Mouse (Mus musculus) hindbrain, embryonic 16.5 days (tissue): ENCODE data around the gene Hoxc8. TPM values are rescaled to one million over a fixed set of nuclear protein-coding genes. Genes with fewer than 3 reads are reported as not detected.
A peak's percentile ranks its signal among the peaks of the same experiment; 100 is the strongest.

Source experiments
- ATAC-seq: fragments of 200-750 bp; cut with Nextera tagmentation; 2 replicates; pipeline ENCODE4 v1.8.0; 2017; ENCODE audit warnings: moderate TSS enrichment, moderate library complexity
- H3K27ac ChIP-seq: fragments of 300-500 bp; sonication (generic); 2 replicates; pipeline ENCODE4 v1.5.1; 2014; ENCODE audit warnings: low read depth, mild to moderate bottlenecking, control low read depth, low read length, moderate library complexity
- H3K27me3 ChIP-seq: fragments of 300-500 bp; sonication (generic); replicated peaks from 2 replicates; pipeline ENCODE4 v1.6.1; 2014; ENCODE audit warnings: low read length; ENCODE audit not compliant: control insufficient read depth, insufficient read depth
- H3K36me3 ChIP-seq: fragments of 300-500 bp; sonication (generic); 2 replicates; pipeline ENCODE4 v1.6.1; 2014; ENCODE audit warnings: mild to moderate bottlenecking, low read length, moderate library complexity, mixed read lengths; ENCODE audit not compliant: control insufficient read depth, insufficient read depth
- H3K4me1 ChIP-seq: fragments of 300-500 bp; sonication (generic); 2 replicates; pipeline ENCODE4 v1.6.1; 2014; ENCODE audit warnings: low read depth, low read length; ENCODE audit not compliant: control insufficient read depth, insufficient read depth
- H3K4me2 ChIP-seq: fragments of 300-500 bp; sonication (generic); 2 replicates; pipeline ENCODE4 v1.6.1; 2014; ENCODE audit warnings: mild to moderate bottlenecking, low read length, control low read depth, moderate library complexity
- H3K4me3 ChIP-seq: fragments of 300-500 bp; sonication (generic); 2 replicates; pipeline ENCODE4 v1.5.1; 2014; ENCODE audit warnings: mild to moderate bottlenecking, low read length, control low read depth, moderate library complexity
- H3K9ac ChIP-seq: fragments of 300-500 bp; sonication (generic); 2 replicates; pipeline ENCODE4 v1.6.1; 2014; ENCODE audit warnings: low read depth, mild to moderate bottlenecking, control low read depth, low read length, moderate library complexity
- H3K9me3 ChIP-seq: fragments of 300-500 bp; sonication (generic); 2 replicates; pipeline ENCODE4 v1.6.1; 2014; ENCODE audit warnings: mild to moderate bottlenecking, low read length, moderate library complexity; ENCODE audit not compliant: control insufficient read depth
- WGBS: fragments of 180-500 bp; shearing (Covaris S2); extraction: QIAGEN DNeasy Blood & Tissue Kit; methylation state at CpG from one replicate; pipeline ENCODE4 v1.1.7; 2014; 5-methylcytosine and 5-hydroxymethylcytosine counted together
- polyA plus RNA-seq: library from polyadenylated mRNA; unstranded; fragments of >200 nt; fragmentation: Nextera tagmentation; extraction: Ambion mirVana; gene quantifications from 2 replicates; pipeline ENCODE4 v1.2.1, GENCODE M21; 2015

Hoxc8 gene
- polyA plus RNA-seq, 1 experiment from 2014 or later: 3.2 TPM

- H3K36me3 ChIP-seq: no peaks in the 10 kb centered on the region
- H3K4me1 ChIP-seq: no peaks in the 10 kb centered on the region
- H3K9me3 ChIP-seq: no peaks in the 10 kb centered on the region
- H3K27me3 ChIP-seq: peaks cover 38% of the 10 kb centered on the region
- H3K4me2 ChIP-seq: peak overlapping the region; percentile 1
- no peak overlapping the region for H3K9ac ChIP-seq
- 0% methylated on average over 1 of the region's 3 CpGs for WGBS
- no peak for ATAC-seq
- H3K4me3 ChIP-seq: no peak overlapping the region
- peak overlapping the region; percentile 72 for H3K27ac ChIP-seq
Observed at GRCm38 (mm10) chr15:103032167-103032566, 41.8 kb downstream of the Hoxc8 start.

GRCm38 (mm10) chr15:103032646-103033575 is 42.5 kb downstream of the Hoxc8 start:
- H3K4me1 ChIP-seq: no peaks in the 10 kb centered on the region
- H3K27ac ChIP-seq: peak overlapping the region; percentile 40; the same call in 1 of the 2 replicates
- H3K4me3 ChIP-seq: no peak overlapping the region
- ATAC-seq: no peak
- H3K27me3 ChIP-seq: peaks cover 39% of the 10 kb centered on the region
- WGBS: 2% methylated on average over 26 of the region's 26 CpGs
- H3K9me3 ChIP-seq: no peaks in the 10 kb centered on the region
- H3K36me3 ChIP-seq: no peaks in the 10 kb centered on the region
- peak overlapping the region; percentile 14; the same call in 1 of the 2 replicates for H3K9ac ChIP-seq
- peak overlapping the region; percentile 1 for H3K4me2 ChIP-seq

GRCm38 (mm10) chr15:103034043-103034806 is 43.8 kb downstream of the Hoxc8 start:
- peaks cover 37% of the 10 kb centered on the region for H3K27me3 ChIP-seq
- peak; percentile 82 for ATAC-seq
- H3K36me3 ChIP-seq: no peaks in the 10 kb centered on the region
- peak overlapping the region; percentile 88 for H3K27ac ChIP-seq
- peak overlapping the region; percentile 61 for H3K9ac ChIP-seq
- H3K9me3 ChIP-seq: no peaks in the 10 kb centered on the region
- H3K4me3 ChIP-seq: peak overlapping the region; percentile 48
- peak overlapping the region; percentile 54 for H3K4me2 ChIP-seq
- under 1% methylated on average over 24 of the region's 24 CpGs for WGBS
- H3K4me1 ChIP-seq: no peaks in the 10 kb centered on the region

- WGBS: under 1% methylated on average over 34 of the region's 34 CpGs
- Histone ChIP-seq H3K36me3 (no peaks in the 10 kb centered on the region), H3K4me2 (peak overlapping the region; percentile 54), H3K9me3 (no peaks in the 10 kb centered on the region), H3K9ac (peak overlapping the region; percentile 61), H3K4me3 (peak overlapping the region; percentile 48), H3K4me1 (no peaks in the 10 kb centered on the region), H3K27me3 (peaks cover 38% of the 10 kb centered on the region), H3K27ac (peak overlapping the region; percentile 88)
- ATAC-seq: peak; percentile 55
Observed at GRCm38 (mm10) chr15:103034807-103035547, 44.6 kb downstream of the Hoxc8 start.

- Histone ChIP-seq H3K4me3 (peak overlapping the region; percentile 48), H3K27me3 (peaks cover 39% of the 10 kb centered on the region), H3K27ac (peak overlapping the region; percentile 88), H3K9ac (peak overlapping the region; percentile 61), H3K36me3 (no peaks in the 10 kb centered on the region), H3K9me3 (no peaks in the 10 kb centered on the region), H3K4me1 (no peaks in the 10 kb centered on the region), H3K4me2 (peak overlapping the region; percentile 54)
- under 1% methylated on average over 14 of the region's 14 CpGs for WGBS
- ATAC-seq: no peak
Observed at GRCm38 (mm10) chr15:103035548-103035881, 45.1 kb downstream of the Hoxc8 start.

GRCm38 (mm10) chr15:103037579-103037978 is 47.2 kb downstream of the Hoxc8 start:
- Histone ChIP-seq H3K9ac (no peak overlapping the region), H3K27ac (no peak overlapping the region), H3K4me1 (no peaks in the 10 kb centered on the region), H3K27me3 (peaks cover 38% of the 10 kb centered on the region), H3K4me2 (peak overlapping the region; percentile 54), H3K9me3 (no peaks in the 10 kb centered on the region), H3K36me3 (no peaks in the 10 kb centered on the region), H3K4me3 (no peak overlapping the region)
- 31% methylated on average over 1 of the region's 1 CpGs for WGBS
- no peak for ATAC-seq

GRCm38 (mm10) chr15:103038701-103039480 is 48.5 kb downstream of the Hoxc8 start:
- no peaks in the 10 kb centered on the region for H3K4me1 ChIP-seq
- peak overlapping the region; percentile 54 for H3K4me2 ChIP-seq
- no peak for ATAC-seq
- peak overlapping the region; percentile 11; the same call in 1 of the 2 replicates for H3K27ac ChIP-seq
- peaks cover 40% of the 10 kb centered on the region for H3K27me3 ChIP-seq
- H3K9me3 ChIP-seq: no peaks in the 10 kb centered on the region
- 7% methylated on average over 10 of the region's 10 CpGs for WGBS
- H3K36me3 ChIP-seq: no peaks in the 10 kb centered on the region
- H3K4me3 ChIP-seq: peak overlapping the region; percentile 7; the same call in 1 of the 2 replicates
- peak overlapping the region; percentile 20; the same call in 1 of the 2 replicates for H3K9ac ChIP-seq

- H3K36me3 ChIP-seq: no peaks in the 10 kb centered on the region
- H3K9ac ChIP-seq: no peak overlapping the region
- no peaks in the 10 kb centered on the region for H3K9me3 ChIP-seq
- peak overlapping the region; percentile 54 for H3K4me2 ChIP-seq
- H3K4me3 ChIP-seq: peak overlapping the region; percentile 5; the same call in 1 of the 2 replicates
- peaks cover 41% of the 10 kb centered on the region for H3K27me3 ChIP-seq
- no peaks in the 10 kb centered on the region for H3K4me1 ChIP-seq
- H3K27ac ChIP-seq: peak overlapping the region; percentile 11
- WGBS: 14% methylated on average over 3 of the region's 3 CpGs
- ATAC-seq: no peak
Observed at GRCm38 (mm10) chr15:103039609-103040008, 49.2 kb downstream of the Hoxc8 start.
